Mouse (Mus musculus) myocyte (in vitro differentiated cells): ENCODE results near the gene Gm26938.

Experiments
- E2F4 ChIP-seq: IDR thresholded peaks from one replicate; pipeline ENCODE4 v1.6.1; 2011; ENCODE audit warnings: mild to moderate bottlenecking, control low read depth, moderate library complexity; ENCODE audit not compliant: insufficient read depth
- MAX ChIP-seq: IDR thresholded peaks from one replicate; pipeline ENCODE4 v1.6.1; 2011; ENCODE audit warnings: low read depth, mild to moderate bottlenecking, control low read depth
- MYOD1 ChIP-seq, 3 experiments: IDR thresholded peaks; one replicate each; pipeline ENCODE4 v1.6.1; 2011; ENCODE audit warnings: control low read depth in 2 of 3, low read depth in 2 of 3, mild to moderate bottlenecking in 2 of 3, moderate library complexity in 1 of 3; ENCODE audit not compliant: insufficient read length in 2 of 3, control insufficient read depth in 1 of 3
- MYOG ChIP-seq, 3 experiments: IDR thresholded peaks; one replicate each; pipeline ENCODE4 v1.6.1; 2011; ENCODE audit warnings: control low read depth in 2 of 3, low read depth in 2 of 3, mild to moderate bottlenecking in 2 of 3; ENCODE audit not compliant: insufficient read length in 2 of 3, control insufficient read depth in 1 of 3, insufficient read depth in 1 of 3
- POLR2A ChIP-seq: IDR thresholded peaks from one replicate; pipeline ENCODE4 v1.6.1; 2011; ENCODE audit warnings: low read depth, mild to moderate bottlenecking, control low read depth, moderate library complexity; ENCODE audit not compliant: insufficient read length
- TCF3 ChIP-seq: IDR thresholded peaks from one replicate; pipeline ENCODE4 v1.6.1; 2011; ENCODE audit warnings: low read depth, control low read depth; ENCODE audit not compliant: insufficient read length
- USF1 ChIP-seq: IDR thresholded peaks from one replicate; pipeline ENCODE4 v1.6.1; 2011; ENCODE audit warnings: low read depth, mild to moderate bottlenecking, control low read depth, moderate library complexity

DNA sequence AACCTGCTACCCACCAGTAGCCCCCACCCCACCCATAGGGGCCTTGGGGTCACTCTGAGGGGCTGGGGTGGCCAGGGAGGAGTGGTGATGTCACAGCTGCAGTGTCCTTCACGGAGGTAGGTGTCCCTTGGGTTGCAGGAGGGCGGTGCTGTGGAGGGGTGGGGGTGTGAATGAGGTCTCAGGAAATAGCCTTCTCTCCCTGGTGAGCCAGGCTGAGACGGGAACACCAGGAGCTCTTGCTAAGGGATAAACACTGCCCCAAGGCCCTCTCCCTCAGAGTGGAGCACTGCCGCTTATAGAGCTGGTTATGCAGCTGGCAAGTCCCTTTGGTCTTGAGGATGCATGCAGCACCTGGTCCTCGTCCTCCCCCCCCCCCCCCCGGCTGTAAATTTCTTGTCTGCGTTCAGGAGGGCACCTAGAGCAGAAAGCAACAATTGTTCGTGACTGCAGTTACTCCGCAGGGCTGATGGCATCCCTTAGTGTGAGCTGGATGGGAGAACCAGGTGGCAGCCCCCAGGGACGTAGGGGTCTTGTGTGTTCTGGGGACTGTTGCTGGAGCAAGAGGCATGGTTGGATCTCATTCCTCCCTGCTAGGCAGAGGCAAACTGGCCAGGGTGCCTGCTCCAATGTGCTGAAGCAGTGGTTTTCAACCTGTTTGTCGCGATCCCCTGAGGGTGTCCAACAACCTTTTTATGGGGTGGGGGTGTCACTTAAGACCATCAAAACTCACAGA, 27.9 kb downstream of the Gm26938 start:
- no peak for TF ChIP-seq POLR2A
- no peak for TF ChIP-seq USF1
- TF ChIP-seq MAX = no peak
- no peak for TF ChIP-seq MYOD1 (IDR thresholded peaks at IDR 0.05; ENCODE audit: control insufficient read depth in 1 of 3, insufficient read length in 2 of 3, low read depth in 2 of 3)
- TF ChIP-seq E2F4 = no peak
- no peak for TF ChIP-seq TCF3
- TF ChIP-seq MYOG (IDR thresholded peaks at IDR 0.05; ENCODE audit: control insufficient read depth in 1 of 3, insufficient read depth in 1 of 3, insufficient read length in 2 of 3, low read depth in 2 of 3) = no peak
